In genomic region chr8:72443338-72443993, GRCm38 (mm10) we compare ENCODE assay signal across 8 mouse cellular contexts. TPM values are rescaled to one million over a fixed set of nuclear protein-coding genes. Genes with fewer than 3 reads are reported as not detected.
DNase-seq lines count a peak whose midpoint lies in the region; ATAC-seq and TF ChIP-seq lines count a peak whose summit lies in the region.

Calr3 (minus strand) TSS chr8:72443870.
1700030K09Rik (plus strand) TSS chr8:72443880.

- peak within 1 kb of the TSS; percentile 49 for H3ac ChIP-seq in C2C12 (ENCODE audit: control insufficient read depth, insufficient read length, low read depth)

- H3K27ac ChIP-seq in heart, embryonic 12.5 days (ENCODE audit: poor library complexity, severe bottlenecking): no peak within 1 kb of the TSS; the same call in 1 of the 2 replicates
- H3K27ac ChIP-seq in kidney, postnatal 0 days: peak within 1 kb of the TSS; percentile 54; the same call in 1 of the 2 replicates
- peak within 1 kb of the TSS; percentile 55 for H3K27ac ChIP-seq in liver, embryonic 11.5 days (ENCODE audit: low read depth, low read length)
- no peak within 1 kb of the TSS; the same call in 1 of the 2 replicates for H3K27ac ChIP-seq in stomach, embryonic 14.5 days (ENCODE audit: low read length)

- H3K4me2 ChIP-seq in heart, embryonic 12.5 days: peak within 1 kb of the TSS; percentile 70
- H3K4me2 ChIP-seq in kidney, postnatal 0 days (ENCODE audit: low read length): peak within 1 kb of the TSS; percentile 72
- peak within 1 kb of the TSS; percentile 88 for H3K4me2 ChIP-seq in liver, embryonic 11.5 days
- H3K4me2 ChIP-seq in stomach, embryonic 14.5 days (replicated peaks; ENCODE audit: low read depth, low read length): peak within 1 kb of the TSS; percentile 63

- H3K4me1 ChIP-seq in heart, embryonic 12.5 days (replicated peaks): no peaks in the 10 kb centered on the region
- 0 out of 2 replicates have a peak, but pooled peaks cover 10% of the 10 kb centered on the region for H3K4me1 ChIP-seq in kidney, postnatal 0 days (replicated peaks; ENCODE audit: insufficient read depth, low read length)
- H3K4me1 ChIP-seq in liver, embryonic 11.5 days (replicated peaks; ENCODE audit: control insufficient read depth, insufficient read depth, low read length): no peaks in the 10 kb centered on the region
- H3K4me1 ChIP-seq in stomach, embryonic 14.5 days (ENCODE audit: control insufficient read depth, insufficient read depth, low read length): peaks cover 6% of the 10 kb centered on the region; the same call in 1 of the 2 replicates

- no peaks in the 10 kb centered on the region for H3K36me3 ChIP-seq in C2C12 (ENCODE audit: control insufficient read depth, insufficient read depth)
- H3K36me3 ChIP-seq in heart, embryonic 12.5 days: peaks cover 17% of the 10 kb centered on the region
- no peaks in the 10 kb centered on the region for H3K36me3 ChIP-seq in kidney, postnatal 0 days (ENCODE audit: insufficient read depth, low read length)
- H3K36me3 ChIP-seq in liver, embryonic 11.5 days (ENCODE audit: control insufficient read depth, insufficient read depth, low read length): peaks cover 8% of the 10 kb centered on the region; the same call in 1 of the 2 replicates
- 0 out of 2 replicates have a peak, but pooled peaks cover 3% of the 10 kb centered on the region for H3K36me3 ChIP-seq in stomach, embryonic 14.5 days (ENCODE audit: control insufficient read depth, insufficient read depth, low read length)

- H3K4me3 ChIP-seq in C2C12 (ENCODE audit: insufficient read depth, poor library complexity, severe bottlenecking): peak within 1 kb of the TSS; percentile 28
- H3K4me3 ChIP-seq in heart, embryonic 12.5 days: peak within 1 kb of the TSS; percentile 54
- peak within 1 kb of the TSS; percentile 37 for H3K4me3 ChIP-seq in kidney, postnatal 0 days (replicated peaks; ENCODE audit: low read depth, low read length)
- H3K4me3 ChIP-seq in liver, embryonic 11.5 days (ENCODE audit: low read depth, low read length): peak within 1 kb of the TSS; percentile 60
- H3K4me3 ChIP-seq in stomach, embryonic 14.5 days (ENCODE audit: low read depth, low read length): peak within 1 kb of the TSS; percentile 42

- ATAC-seq in erythroid progenitor cell, adult 5-6 weeks (replicated peaks; ENCODE audit: low FRiP score, poor library complexity, severe bottlenecking): peak; percentile 100
- peak; percentile 100 for ATAC-seq in heart, embryonic 12.5 days (ENCODE audit: insufficient number of reproducible peaks, low FRiP score)
- peak; percentile 99 for ATAC-seq in kidney, postnatal 0 days (replicated peaks; ENCODE audit: low FRiP score, low read depth)
- peak; percentile 98 for ATAC-seq in liver, embryonic 11.5 days (replicated peaks; ENCODE audit: low FRiP score)
- peak; percentile 99 for ATAC-seq in stomach, embryonic 14.5 days (ENCODE audit: insufficient number of reproducible peaks, insufficient read depth, low FRiP score, low read depth)

- H3K9me3 ChIP-seq in heart, embryonic 12.5 days (replicated peaks): no peaks in the 10 kb centered on the region
- no peaks in the 10 kb centered on the region for H3K9me3 ChIP-seq in kidney, postnatal 0 days (replicated peaks; ENCODE audit: low read length)
- H3K9me3 ChIP-seq in liver, embryonic 11.5 days (ENCODE audit: control insufficient read depth, low read length): no peaks in the 10 kb centered on the region
- no peaks in the 10 kb centered on the region for H3K9me3 ChIP-seq in stomach, embryonic 14.5 days (ENCODE audit: control insufficient read depth, low read depth, low read length)

- WGBS in heart, embryonic 12.5 days: 6% methylated on average over 34 of the region's 34 CpGs
- WGBS in kidney, postnatal 0 days: 6% methylated on average over 34 of the region's 34 CpGs
- WGBS in liver, embryonic 11.5 days: 4% methylated on average over 34 of the region's 34 CpGs
- 5% methylated on average over 34 of the region's 34 CpGs for WGBS in stomach, embryonic 14.5 days

- DNase-seq in brain, embryonic 18.5 days (ENCODE audit: low read depth, low spot score): peak; percentile 96
- DNase-seq in kidney, postnatal 0 days (ENCODE audit: low spot score): peak; percentile 99
- peak; percentile 96 for DNase-seq in liver, embryonic 11.5 days (ENCODE audit: low spot score)
- peak; percentile 97 for DNase-seq in naive thymus-derived CD4-positive, alpha-beta T cell, adult 2 months (ENCODE audit: low read depth)

- H3K9ac ChIP-seq in heart, embryonic 12.5 days: peak within 1 kb of the TSS; percentile 75
- H3K9ac ChIP-seq in kidney, postnatal 0 days (ENCODE audit: low read depth, low read length): peak within 1 kb of the TSS; percentile 69
- H3K9ac ChIP-seq in liver, embryonic 11.5 days (ENCODE audit: low read depth, low read length): peak within 1 kb of the TSS; percentile 81
- peak within 1 kb of the TSS; percentile 57; the same call in 1 of the 2 replicates for H3K9ac ChIP-seq in stomach, embryonic 14.5 days (replicated peaks; ENCODE audit: low read depth, low read length)

- no peak for TF ChIP-seq CTCF in C2C12 (IDR thresholded peaks at IDR 0.05; ENCODE audit: control insufficient read depth, insufficient read depth, insufficient read length)
- no peak for TF ChIP-seq CTCF in kidney, postnatal 0 days (IDR thresholded peaks at IDR 0.05; ENCODE audit: low read depth)

- no peaks in the 10 kb centered on the region for H3K79me3 ChIP-seq in C2C12 (ENCODE audit: low read depth)

- peaks cover 14% of the 10 kb centered on the region for H3K79me2 ChIP-seq in C2C12 (ENCODE audit: control insufficient read depth, insufficient read depth)

- H3K27me3 ChIP-seq in C2C12 (ENCODE audit: control insufficient read depth, insufficient read depth, insufficient read length): no peaks in the 10 kb centered on the region
- no peaks in the 10 kb centered on the region for H3K27me3 ChIP-seq in heart, embryonic 12.5 days (replicated peaks)
- H3K27me3 ChIP-seq in kidney, postnatal 0 days (ENCODE audit: insufficient read depth, low read length): no peaks in the 10 kb centered on the region
- no peaks in the 10 kb centered on the region for H3K27me3 ChIP-seq in liver, embryonic 11.5 days (replicated peaks; ENCODE audit: control insufficient read depth, insufficient read depth, low read length)
- H3K27me3 ChIP-seq in stomach, embryonic 14.5 days (ENCODE audit: control insufficient read depth, insufficient read depth, low read length): no peaks in the 10 kb centered on the region

TF ChIP-seq in C2C12, 6 proteins besides CTCF, POLR2A, EP300 and RAD21:
- TF ChIP-seq USF1 (IDR thresholded peaks at IDR 0.05; ENCODE audit: low read depth) (peak; percentile 32), CEBPB (IDR thresholded peaks at IDR 0.05; ENCODE audit: low read depth) (no peak), MYOD1 (IDR thresholded peaks at IDR 0.05; ENCODE audit: control insufficient read depth, insufficient read length, low read depth) (no peak), MAX (IDR thresholded peaks at IDR 0.05) (peak; percentile 85)
TF ChIP-seq in C2C12: peak in this region for 2.

RNA-seq across cellular contexts. Expression of gene Calr3, which starts in this region (rescaled TPM):
- polyA plus RNA-seq in C2C12 (2012; fragmentation: generic; extraction: Trizol): 1.6 TPM
- not detected in 2 replicates for total RNA-seq in erythroid progenitor cell, adult 5-6 weeks (2015; ENCODE audit: low replicate concordance)
- not detected in 2 replicates for total RNA-seq in erythroid progenitor cell, adult 5-6 weeks (2017; ENCODE audit: low replicate concordance)
- 0.78 and 1.3 TPM in 2 replicates for polyA plus RNA-seq in heart, embryonic 12.5 days (2016; fragmentation: Nextera tagmentation; extraction: Ambion mirVana)
- 2.1 and 2.2 TPM in 2 replicates for polyA plus RNA-seq in kidney, postnatal 0 days (2015; fragmentation: Nextera tagmentation; extraction: Ambion mirVana)
- 2.2 TPM in 2 replicates for polyA plus RNA-seq in liver, embryonic 11.5 days (2014; fragmentation: Nextera tagmentation; extraction: Ambion mirVana)
- 3.1 and 3.2 TPM in 2 replicates for polyA plus RNA-seq in stomach, embryonic 14.5 days (2014; fragmentation: Nextera tagmentation; extraction: Ambion mirVana)

RNA-seq across cellular contexts. Expression of gene 1700030K09Rik, which starts in this region (rescaled TPM):
- 5.9 TPM for polyA plus RNA-seq in C2C12 (2012; fragmentation: generic; extraction: Trizol)
- total RNA-seq in erythroid progenitor cell, adult 5-6 weeks (2015; ENCODE audit: low replicate concordance): 0.84 TPM in 1 of 2 replicates, not detected in the other
- 1.4 and 1.8 TPM in 2 replicates for total RNA-seq in erythroid progenitor cell, adult 5-6 weeks (2017; ENCODE audit: low replicate concordance)
- 10.7 and 11.0 TPM in 2 replicates for polyA plus RNA-seq in heart, embryonic 12.5 days (2016; fragmentation: Nextera tagmentation; extraction: Ambion mirVana)
- 10.4 TPM in 2 replicates for polyA plus RNA-seq in kidney, postnatal 0 days (2015; fragmentation: Nextera tagmentation; extraction: Ambion mirVana)
- 11.6 and 14.0 TPM in 2 replicates for polyA plus RNA-seq in liver, embryonic 11.5 days (2014; fragmentation: Nextera tagmentation; extraction: Ambion mirVana)
- polyA plus RNA-seq in stomach, embryonic 14.5 days (2014; fragmentation: Nextera tagmentation; extraction: Ambion mirVana): 14.6 and 16.2 TPM in 2 replicates

Comparison
In these comparisons a context has a peak if more than half of its experiments do, and no peak if none do; other contexts are left out.
1. H3K27ac ChIP-seq: peak in kidney, postnatal 0 days (single experiment) and liver, embryonic 11.5 days (single experiment); none in heart, embryonic 12.5 days (single experiment) and stomach, embryonic 14.5 days (single experiment).
2. Peak in every context shown above with its lines, with median percentiles within 50 percentile points of each other: H3K4me3 ChIP-seq, DNase-seq, ATAC-seq, H3K4me2 ChIP-seq and H3K9ac ChIP-seq.